Mouse (Mus musculus): ENCODE data around the gene Catsperd.
"Not testable (repeated sequence)": the region's sequence is repeated elsewhere in the genome, so short reads cannot be mapped to it uniquely, and the experiment has no call there.

Catsperd gene

DNA sequence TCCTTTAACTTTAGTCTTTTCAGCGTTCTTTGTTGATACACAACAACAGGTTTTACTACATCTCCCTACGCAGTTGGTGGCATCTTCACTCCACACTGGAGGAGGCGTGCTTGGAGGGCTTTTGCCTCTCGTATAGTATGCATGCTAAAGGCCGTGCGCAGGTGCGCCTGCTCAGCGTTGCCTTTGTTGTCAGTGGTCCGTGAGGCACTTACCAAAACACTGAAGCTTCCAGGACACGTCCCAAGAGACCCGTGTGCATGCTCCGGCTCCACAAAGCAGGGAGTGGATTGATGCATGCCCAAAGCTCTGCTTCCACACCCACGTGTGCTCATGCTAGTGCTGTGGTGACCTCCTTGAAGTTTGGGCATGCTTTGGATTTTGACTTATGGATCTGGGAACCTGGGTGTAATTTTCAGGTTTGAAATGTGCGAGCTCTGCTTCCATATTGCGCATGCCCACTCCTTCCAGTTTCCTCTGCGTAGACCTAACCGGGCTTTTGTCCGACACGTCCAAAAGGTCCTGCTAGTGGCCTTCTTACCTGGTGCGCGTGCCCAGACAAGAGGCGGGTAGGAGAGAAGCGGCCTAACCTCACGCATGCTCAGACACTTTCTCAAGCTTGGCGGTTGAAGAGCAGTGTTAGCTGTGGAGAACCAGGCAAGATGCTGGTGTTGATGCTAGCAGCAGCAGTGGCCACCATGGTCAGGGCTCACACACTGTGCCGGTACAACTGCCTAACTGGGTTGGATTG is at the start of gene Catsperd:
TSS of gene Catsperd (plus strand) at position 614 of the 748 bp plus-strand sequence.
- peak; percentile 77 for DNase-seq

DNA sequence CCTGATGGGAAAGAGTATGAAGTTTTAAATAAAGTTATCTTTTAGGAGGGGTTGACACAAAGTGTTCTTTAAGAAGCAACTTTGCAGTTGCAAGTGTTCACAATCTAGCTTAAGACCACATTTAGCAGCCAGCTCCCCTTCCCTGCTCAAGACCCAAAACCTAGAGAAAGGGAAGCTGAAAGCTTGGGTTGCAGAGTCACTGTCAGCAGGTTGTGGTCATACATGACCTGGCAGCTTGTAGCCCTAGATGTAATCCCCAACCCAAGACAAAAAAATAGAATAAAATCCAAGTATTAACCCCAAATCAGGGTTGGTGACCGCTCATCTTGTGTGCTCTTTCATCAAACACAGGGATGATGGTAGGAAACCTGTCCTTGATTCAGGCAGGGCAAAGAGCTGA is 44.9 kb upstream of the Catsperd start:
- DNase-seq: no peak

DNA sequence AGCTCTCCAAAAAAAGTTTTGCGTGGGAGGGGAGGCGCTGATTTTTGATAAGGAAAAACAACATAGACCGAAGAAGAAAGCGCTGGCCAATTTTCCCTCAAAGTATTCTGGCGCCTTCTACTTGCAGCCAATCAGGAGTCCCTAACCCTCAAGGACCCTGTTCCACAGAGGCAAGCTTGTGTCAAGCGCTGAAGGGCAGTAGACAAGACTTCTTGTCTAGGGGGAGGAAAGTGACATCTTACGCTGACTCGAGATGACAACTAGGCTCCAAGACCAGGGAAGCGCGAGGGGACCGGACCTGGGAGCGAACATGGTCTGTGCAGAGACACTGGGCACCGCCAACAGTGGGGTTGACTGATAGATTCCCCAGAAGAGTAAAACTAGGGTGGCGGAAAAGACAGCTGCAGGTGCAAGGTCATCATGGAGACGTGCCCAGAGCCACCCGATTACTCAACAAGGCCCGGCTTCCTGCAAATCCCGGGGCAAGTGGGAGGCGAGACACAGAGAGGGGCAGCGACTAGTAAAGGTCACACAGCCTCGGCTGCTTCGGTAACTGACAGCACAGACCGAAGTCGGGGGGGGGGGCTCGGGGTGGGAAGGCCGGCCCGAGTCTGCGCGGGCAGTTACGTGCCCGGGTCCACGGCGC is 44.2 kb upstream of the Catsperd start:
- DNase-seq: peak; percentile 58

DNA sequence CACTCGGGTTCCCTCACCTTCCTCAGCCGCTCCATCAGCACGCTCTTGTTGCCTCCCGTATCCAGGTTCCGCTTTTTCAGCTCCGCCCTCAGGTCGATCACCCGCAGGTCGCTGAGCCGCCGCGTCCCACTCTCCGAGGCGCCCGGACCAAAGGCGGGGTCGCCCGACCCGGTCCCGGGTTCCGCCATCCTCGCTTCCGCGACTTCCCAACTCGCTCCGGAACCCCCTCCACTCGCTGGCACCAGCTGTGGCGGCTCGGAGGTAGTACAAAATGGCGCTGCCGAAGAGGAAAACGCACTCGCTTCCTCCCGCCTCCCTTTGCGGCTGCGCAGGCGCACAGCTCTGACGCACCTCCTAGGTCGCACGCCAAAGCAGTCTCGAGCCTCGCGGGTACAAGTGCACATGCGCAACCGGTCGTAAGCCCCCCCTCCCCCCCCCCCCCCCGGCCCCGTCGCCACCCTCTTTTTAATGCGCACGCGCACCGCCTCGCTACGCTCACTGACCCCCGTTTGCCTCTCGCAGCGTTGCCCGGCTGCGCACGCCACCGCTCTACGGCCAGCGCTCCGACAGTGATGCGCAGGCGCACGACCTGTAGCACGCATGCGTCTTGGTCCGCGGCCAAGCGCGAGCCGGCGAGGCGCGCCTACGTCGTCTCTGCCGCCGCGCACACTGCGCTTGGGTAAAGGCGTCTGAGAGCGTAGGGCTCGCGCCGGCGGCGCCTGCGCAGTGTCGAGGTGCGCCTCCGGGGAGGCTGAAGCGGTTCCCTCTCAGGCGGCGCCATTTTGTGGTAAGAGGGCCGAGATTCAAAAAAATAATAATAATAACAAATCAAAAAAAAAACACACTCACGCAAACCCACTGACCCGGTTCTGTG is 43.4 kb upstream of the Catsperd start, which contains the start of the genes Safb2 and Safb:
TSS of gene Safb2 (minus strand) at position 329 of the 874 bp plus-strand sequence.
TSS of gene Safb (plus strand) at position 569 of the 874 bp plus-strand sequence.
- peak; percentile 99 for DNase-seq

DNA sequence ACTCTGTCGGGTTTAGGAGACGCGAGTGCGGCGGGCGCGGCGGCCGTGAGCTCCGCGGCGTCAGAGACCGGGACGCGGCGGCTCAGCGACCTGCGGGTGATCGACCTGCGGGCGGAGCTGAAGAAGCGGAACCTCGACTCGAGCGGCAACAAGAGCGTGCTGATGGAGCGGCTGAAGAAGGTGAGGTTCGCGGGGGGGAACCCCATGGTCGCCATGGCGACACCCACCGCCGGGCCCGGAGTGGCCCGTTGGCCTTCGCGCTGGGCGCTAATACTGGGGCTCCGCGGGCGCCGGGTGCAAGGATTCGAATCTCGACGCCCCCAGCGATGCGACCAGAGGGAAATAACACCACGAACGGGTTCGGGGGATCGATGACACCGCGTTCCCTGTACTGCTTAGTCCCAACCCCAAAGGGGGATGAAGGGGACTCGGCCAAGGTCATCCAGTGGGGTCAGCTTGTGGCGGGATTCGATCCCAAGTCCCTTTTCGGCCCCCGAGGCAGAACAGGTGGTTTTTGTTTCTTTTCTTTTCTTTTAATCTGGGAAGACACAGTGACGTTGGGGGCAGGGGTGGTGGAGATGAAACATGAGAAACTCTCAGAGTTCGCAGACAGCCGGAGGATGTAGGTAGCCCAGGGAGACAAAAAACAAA is 42.6 kb upstream of the Catsperd start:
- no peak for DNase-seq

- no peak for DNase-seq
These were observed 40.2 kb upstream of the Catsperd start for GRCm38 (mm10) chr17:56587773-56588172.

DNA sequence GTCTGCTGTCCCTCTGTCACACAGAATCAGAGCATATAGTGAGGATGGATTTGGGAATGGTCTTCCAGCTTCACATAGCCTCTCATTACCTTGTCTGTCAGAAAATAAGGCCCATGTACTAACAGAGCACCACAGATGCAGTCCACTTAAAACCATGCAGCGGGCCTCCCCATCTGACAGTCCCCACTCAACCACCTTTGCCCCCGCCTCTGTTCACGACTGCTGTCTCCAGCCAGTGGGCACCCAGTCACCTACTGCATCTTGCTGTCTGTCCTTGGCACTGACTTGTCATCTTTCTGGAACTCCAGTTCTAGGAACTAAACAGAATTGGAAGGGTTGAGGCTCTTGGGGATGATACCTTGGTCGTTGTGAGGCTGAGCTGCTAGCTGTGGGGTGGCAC is 39.0 kb upstream of the Catsperd start:
- DNase-seq: no peak

DNA sequence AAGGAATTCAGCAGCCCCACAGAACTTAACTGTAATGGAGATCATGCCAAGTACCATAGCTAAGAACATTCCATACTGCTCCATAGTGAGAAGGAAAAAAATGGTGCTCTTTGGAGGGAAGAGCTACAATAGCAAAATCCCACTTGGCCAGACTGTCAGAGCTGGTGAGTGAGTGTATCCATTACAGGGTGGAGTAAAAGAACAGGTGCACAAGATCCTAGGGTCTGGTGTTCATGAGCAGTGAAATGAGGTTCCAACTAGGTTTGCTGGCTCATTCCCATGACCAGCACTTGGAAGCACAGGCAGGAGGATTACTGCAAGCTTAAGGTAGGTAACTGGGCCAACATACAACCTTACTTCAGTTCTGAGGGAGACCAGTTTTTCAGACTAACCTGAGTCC is 35.4 kb upstream of the Catsperd start:
- no peak for DNase-seq

- no peak for DNase-seq
These were observed 34.2 kb upstream of the Catsperd start for GRCm38 (mm10) chr17:56593527-56594271.

DNA sequence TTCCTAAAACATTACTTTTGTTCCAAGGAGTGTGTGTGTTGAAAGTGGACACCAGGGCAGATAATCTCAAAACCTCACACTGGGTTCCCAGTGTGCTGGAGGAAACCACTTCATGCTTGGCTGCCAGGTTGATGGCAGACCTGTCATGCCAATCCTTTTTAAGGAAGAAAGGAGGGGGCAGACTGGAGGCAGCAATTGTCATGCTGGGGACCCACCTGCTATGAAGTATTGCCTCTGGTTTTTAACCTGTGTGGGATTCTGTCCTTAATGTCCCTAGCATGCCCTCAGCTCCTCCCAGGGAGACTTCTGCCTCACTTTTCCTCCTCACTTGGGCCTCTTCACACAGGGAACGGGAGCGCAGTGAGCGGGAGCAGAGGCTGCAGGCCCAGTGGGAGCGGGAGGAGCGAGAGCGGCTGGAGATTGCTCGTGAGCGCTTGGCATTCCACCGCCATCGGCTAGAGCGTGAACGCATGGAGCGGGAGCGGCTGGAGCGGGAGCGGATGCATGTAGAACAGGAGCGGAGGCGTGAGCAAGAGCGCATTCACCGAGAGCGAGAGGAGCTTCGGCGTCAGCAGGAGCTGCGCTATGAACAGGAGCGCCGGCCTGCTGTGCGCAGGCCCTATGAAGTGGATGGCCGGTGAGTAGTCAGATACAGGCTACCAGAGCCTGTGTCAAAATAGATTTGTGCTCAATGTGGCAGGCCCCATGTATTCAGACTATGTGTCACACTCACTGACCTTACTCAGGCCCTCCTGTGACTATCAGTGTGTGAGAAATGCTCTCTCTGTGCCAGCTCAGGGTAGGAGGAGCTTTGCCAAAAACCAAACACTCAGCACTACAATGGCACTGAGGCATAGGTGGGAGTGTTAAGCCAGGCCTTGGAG is 24.5 kb upstream of the Catsperd start:
- DNase-seq: no peak

DNA sequence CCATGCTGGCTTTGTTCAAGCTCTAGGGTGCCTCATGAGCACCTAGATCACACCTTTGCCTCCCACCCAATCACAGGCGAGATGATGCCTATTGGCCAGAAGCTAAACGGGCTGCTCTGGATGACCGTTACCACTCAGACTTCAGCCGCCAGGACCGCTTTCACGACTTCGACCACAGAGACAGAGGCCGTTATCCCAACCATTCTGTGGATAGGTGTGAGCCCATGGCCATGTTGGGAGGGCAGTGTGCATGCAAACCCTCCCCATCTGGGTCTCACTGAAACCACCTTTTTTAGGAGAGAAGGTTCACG is 23.9 kb upstream of the Catsperd start:
- DNase-seq: no peak

DNA sequence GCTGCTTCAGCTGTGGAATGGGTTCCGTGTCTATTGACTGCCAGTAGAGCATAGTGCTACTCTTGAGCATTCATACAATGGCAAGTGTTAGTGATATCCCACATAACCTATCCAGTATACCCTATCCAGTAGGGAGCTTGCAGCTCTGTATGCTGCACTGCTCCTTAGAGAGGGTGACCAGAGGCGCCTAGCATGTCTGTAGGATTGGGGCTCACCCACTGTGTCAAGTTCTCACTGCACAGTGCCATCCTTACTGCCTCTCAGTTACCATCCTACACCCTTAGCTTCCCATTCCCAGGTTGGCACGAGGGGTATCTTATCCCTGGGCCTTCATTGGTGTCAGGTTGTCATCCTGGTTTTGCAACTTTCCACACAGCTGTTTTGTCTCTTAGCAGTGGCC is 23.5 kb upstream of the Catsperd start:
- no peak for DNase-seq

DNA sequence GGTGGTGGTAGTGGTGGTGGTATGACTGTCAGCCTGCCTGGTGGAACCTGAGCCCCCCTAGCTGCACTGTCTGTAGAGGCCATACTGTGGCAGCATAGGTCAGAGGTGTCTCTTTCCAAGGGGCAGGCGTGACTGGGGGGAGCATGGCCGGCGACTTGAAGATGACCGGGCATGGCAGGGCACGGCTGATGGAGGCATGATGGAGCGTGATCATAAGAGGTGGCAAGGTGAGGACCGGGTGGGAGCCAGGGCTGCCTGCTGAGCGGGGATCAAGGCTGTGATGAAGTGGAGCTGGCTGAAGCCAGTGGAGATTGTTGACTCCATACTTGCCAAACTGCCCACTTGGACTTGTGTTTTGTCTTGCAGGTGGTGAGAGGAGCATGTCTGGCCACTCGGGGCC is 22.5 kb upstream of the Catsperd start:
- DNase-seq: no peak

GRCm38 (mm10) chr17:56607521-56608062 is 20.4 kb upstream of the Catsperd start:
- DNase-seq: no peak

GRCm38 (mm10) chr17:56608699-56609098 is 19.2 kb upstream of the Catsperd start:
- DNase-seq: peak; percentile 31

DNA sequence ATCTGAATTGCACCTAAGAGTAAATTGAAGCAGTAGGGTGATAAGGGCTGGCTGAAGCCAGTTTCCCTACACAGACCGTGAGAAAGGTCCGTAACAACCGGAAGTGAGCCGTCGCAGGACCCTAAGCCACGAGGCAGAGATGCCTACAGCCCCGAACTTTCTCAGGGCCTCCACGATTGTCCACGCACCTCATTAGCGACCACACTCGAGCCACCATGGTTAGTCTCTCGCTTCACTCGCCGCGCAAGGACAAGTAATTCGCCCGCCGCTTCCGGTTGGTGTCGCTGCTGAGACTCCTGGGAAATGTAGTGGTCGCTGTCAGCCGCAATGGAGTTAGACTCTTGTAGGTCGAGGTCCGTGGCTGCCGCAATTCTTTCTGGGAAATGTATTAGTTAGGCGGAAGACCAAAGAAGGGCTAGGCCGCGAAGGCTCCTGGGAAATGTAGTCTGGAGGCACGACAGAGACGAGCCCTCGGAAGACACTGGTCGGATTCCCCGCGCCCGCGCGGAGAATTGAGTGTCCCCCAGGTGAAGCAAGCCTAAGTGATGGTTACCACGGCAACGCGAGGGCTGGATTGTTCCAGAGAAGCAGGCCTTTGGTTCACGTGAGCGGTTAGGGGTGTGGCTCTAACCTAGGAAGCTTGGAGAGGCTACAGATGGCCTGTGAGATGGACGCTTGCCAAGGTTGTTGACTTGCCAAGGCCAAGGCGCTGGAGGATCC is 18.3 kb upstream of the Catsperd start, which contains the start of gene 2410015M20Rik:
TSS of gene 2410015M20Rik (minus strand) at position 320 of the 720 bp plus-strand sequence.
- DNase-seq: peak; percentile 99

DNA sequence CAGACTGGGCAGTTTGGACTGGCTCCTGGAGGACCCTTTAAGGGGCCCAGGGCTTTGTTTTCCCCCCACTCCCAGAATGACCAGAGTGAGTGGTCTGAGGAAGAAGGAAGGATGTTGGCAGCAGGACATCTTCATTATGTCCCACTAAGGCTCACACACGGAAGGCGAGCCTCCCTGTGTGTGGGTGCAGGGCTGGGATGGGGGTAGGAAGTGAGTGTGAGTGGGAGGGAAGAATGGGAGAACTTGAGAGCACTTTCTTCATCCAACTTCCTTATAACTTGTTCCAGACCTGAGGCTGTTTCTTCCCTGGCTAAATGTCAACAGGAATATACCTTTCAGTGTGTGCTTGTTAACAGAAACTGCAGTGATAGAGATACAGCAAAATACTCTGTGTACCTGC is 16.6 kb upstream of the Catsperd start:
- DNase-seq: no peak

GRCm38 (mm10) chr17:56611861-56612564 is 15.9 kb upstream of the Catsperd start:
- DNase-seq: peak; percentile 45

GRCm38 (mm10) chr17:56612565-56612939 is 15.4 kb upstream of the Catsperd start:
- not testable (repeated sequence) for DNase-seq
